Mouse (Mus musculus) E14TG2a.4 (cell line): ENCODE results near the gene Nr4a1.

Experiments
- CTCF ChIP-seq: conservative IDR thresholded peaks from 2 replicates; pipeline ENCODE4 v1.5.1; 2014; ENCODE audit warnings: low read length
- NANOG ChIP-seq: IDR thresholded peaks from 2 replicates; pipeline ENCODE4 v1.6.1; 2014; ENCODE audit warnings: borderline replicate concordance, low read length, mixed read lengths

DNA sequence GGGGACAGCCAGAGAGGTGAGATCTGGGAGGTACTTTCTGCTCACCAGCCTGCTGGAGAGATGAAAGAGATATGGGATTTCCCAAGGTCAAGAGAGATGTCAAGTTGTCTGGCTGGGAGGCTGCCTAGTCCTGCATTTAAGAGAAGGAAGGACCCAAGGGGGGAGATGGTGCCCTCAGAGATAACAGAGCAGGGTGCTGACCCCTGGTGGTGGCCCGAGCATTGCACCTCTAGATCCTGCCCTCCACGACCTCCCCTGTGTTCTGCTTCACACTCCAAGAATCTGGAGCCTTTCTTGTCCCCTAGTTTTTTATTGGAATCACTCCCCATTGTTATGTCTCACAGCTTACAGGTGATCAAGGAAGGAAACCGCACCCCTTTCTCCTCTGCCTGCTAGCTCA lies 17.2 kb upstream of the Nr4a1 start:
- TF ChIP-seq CTCF (peak; percentile 76), NANOG (no peak)
